Mouse (Mus musculus): ENCODE data around the gene E2f3.

GRCm38 (mm10) chr13:29860087-29860486 is 125.8 kb downstream of the E2f3 start:
- no peak for TF ChIP-seq CTCF (IDR thresholded peaks at IDR 0.05; ENCODE audit: low read depth)
- TF ChIP-seq EP300 (IDR thresholded peaks at IDR 0.05; ENCODE audit: low read depth): no peak
